Comparison of ENCODE assay signal across 1 mouse cellular context in genomic region chr6:56877985-56878384, GRCm38 (mm10).
TF ChIP-seq lines count a peak whose summit lies in the region.

No protein-coding gene starts in this region.

TF ChIP-seq in CH12.LX, 34 proteins besides CTCF, POLR2A, EP300 and RAD21 (continued from another document):
- TF ChIP-seq ZKSCAN1 (IDR thresholded peaks at IDR 0.05; ENCODE audit: borderline replicate concordance, low read depth, low read length) (no peak), TCF12 (IDR thresholded peaks at IDR 0.05; ENCODE audit: low read depth, low read length) (no peak)
TF ChIP-seq in CH12.LX: peak in this region for 0.
